Mouse (Mus musculus): ENCODE measurements around the gene Alyref. TPM values are rescaled to one million over a fixed set of nuclear protein-coding genes. Genes with fewer than 3 reads are reported as not detected.
"Not testable (repeated sequence)": the region's sequence is repeated elsewhere in the genome, so short reads cannot be mapped to it uniquely, and the experiment has no call there.

The Alyref gene
- polyA plus RNA-seq, 1 experiment from 2014 or later: 448 TPM

- no peak for DNase-seq (ENCODE audit: low spot score)
- Histone ChIP-seq H3K4me1 (replicated peaks; ENCODE audit: control insufficient read depth, insufficient read depth, low read length) (peaks cover 9% of the 10 kb centered on the region), H3K4me3 (ENCODE audit: low read depth, low read length) (no peak overlapping the region), H3K27ac (ENCODE audit: low read depth) (no peak overlapping the region), H3K36me3 (ENCODE audit: control insufficient read depth, insufficient read depth, low read length) (peaks cover 75% of the 10 kb centered on the region), H3K9me3 (ENCODE audit: control insufficient read depth, low read length) (no peaks in the 10 kb centered on the region), H3K4me2 (ENCODE audit: low read length) (no peak overlapping the region), H3K27me3 (replicated peaks; ENCODE audit: control insufficient read depth, insufficient read depth, low read length) (no peaks in the 10 kb centered on the region), H3K9ac (ENCODE audit: low read length) (no peak overlapping the region)
- WGBS: 88% methylated on average over 6 of the region's 6 CpGs
- no peak for ATAC-seq (replicated peaks; ENCODE audit: low FRiP score, low TSS enrichment, low read depth)
These were observed 29.8 kb downstream of the Alyref start for GRCm38 (mm10) chr11:120568324-120568723.

- Histone ChIP-seq H3K36me3 (ENCODE audit: control insufficient read depth, insufficient read depth, low read length) (peaks cover 93% of the 10 kb centered on the region), H3K9me3 (ENCODE audit: control insufficient read depth, low read length) (no peaks in the 10 kb centered on the region), H3K4me3 (ENCODE audit: low read depth, low read length) (no peak overlapping the region), H3K4me1 (replicated peaks; ENCODE audit: control insufficient read depth, insufficient read depth, low read length) (no peaks in the 10 kb centered on the region), H3K9ac (ENCODE audit: low read length) (no peak overlapping the region), H3K27me3 (replicated peaks; ENCODE audit: control insufficient read depth, insufficient read depth, low read length) (no peaks in the 10 kb centered on the region), H3K4me2 (ENCODE audit: low read length) (no peak overlapping the region), H3K27ac (ENCODE audit: low read depth) (no peak overlapping the region)
- WGBS: 89% methylated on average over 9 of the region's 9 CpGs
- DNase-seq (ENCODE audit: low spot score): no peak
- no peak for ATAC-seq (replicated peaks; ENCODE audit: low FRiP score, low TSS enrichment, low read depth)
These were observed 33.1 kb downstream of the Alyref start for GRCm38 (mm10) chr11:120565114-120565513.

GRCm38 (mm10) chr11:120562949-120563348 lies 35.2 kb downstream of the Alyref start:
- ATAC-seq (replicated peaks; ENCODE audit: low FRiP score, low TSS enrichment, low read depth): no peak
- Histone ChIP-seq H3K4me2 (ENCODE audit: low read length) (no peak overlapping the region), H3K9me3 (ENCODE audit: control insufficient read depth, low read length) (no peaks in the 10 kb centered on the region), H3K4me1 (replicated peaks; ENCODE audit: control insufficient read depth, insufficient read depth, low read length) (no peaks in the 10 kb centered on the region), H3K27ac (ENCODE audit: low read depth) (no peak overlapping the region), H3K27me3 (replicated peaks; ENCODE audit: control insufficient read depth, insufficient read depth, low read length) (no peaks in the 10 kb centered on the region), H3K4me3 (ENCODE audit: low read depth, low read length) (no peak overlapping the region), H3K36me3 (ENCODE audit: control insufficient read depth, insufficient read depth, low read length) (peaks cover 90% of the 10 kb centered on the region), H3K9ac (ENCODE audit: low read length) (no peak overlapping the region)
- no peak for DNase-seq (ENCODE audit: low spot score)
- 94% methylated on average over 13 of the region's 13 CpGs for WGBS

GRCm38 (mm10) chr11:120560952-120561728 lies 37.0 kb downstream of the Alyref start:
- no peak overlapping the region for H3K4me3 ChIP-seq (ENCODE audit: low read depth, low read length)
- H3K27ac ChIP-seq (ENCODE audit: low read depth): no peak overlapping the region
- peaks cover 72% of the 10 kb centered on the region for H3K36me3 ChIP-seq (ENCODE audit: control insufficient read depth, insufficient read depth, low read length)
- no peak for ATAC-seq (replicated peaks; ENCODE audit: low FRiP score, low TSS enrichment, low read depth)
- peaks cover 3% of the 10 kb centered on the region; the same call in 1 of the 2 replicates for H3K9me3 ChIP-seq (ENCODE audit: control insufficient read depth, low read length)
- H3K27me3 ChIP-seq (replicated peaks; ENCODE audit: control insufficient read depth, insufficient read depth, low read length): no peaks in the 10 kb centered on the region
- 90% methylated on average over 13 of the region's 13 CpGs for WGBS
- H3K9ac ChIP-seq (ENCODE audit: low read length): no peak overlapping the region
- no peak for DNase-seq (ENCODE audit: low spot score)
- H3K4me1 ChIP-seq (replicated peaks; ENCODE audit: control insufficient read depth, insufficient read depth, low read length): no peaks in the 10 kb centered on the region
- H3K4me2 ChIP-seq (ENCODE audit: low read length): no peak overlapping the region

- 85% methylated on average over 6 of the region's 6 CpGs for WGBS
- not testable (repeated sequence) for H3K4me1 ChIP-seq (replicated peaks; ENCODE audit: control insufficient read depth, insufficient read depth, low read length); H3K27me3 ChIP-seq (replicated peaks; ENCODE audit: control insufficient read depth, insufficient read depth, low read length); H3K9me3 ChIP-seq (ENCODE audit: control insufficient read depth, low read length); H3K27ac ChIP-seq (ENCODE audit: low read depth); H3K9ac ChIP-seq (ENCODE audit: low read length); H3K4me2 ChIP-seq (ENCODE audit: low read length); DNase-seq (ENCODE audit: low spot score); H3K4me3 ChIP-seq (ENCODE audit: low read depth, low read length); ATAC-seq (replicated peaks; ENCODE audit: low FRiP score, low TSS enrichment, low read depth)
- peaks cover 49% of the 10 kb centered on the region for H3K36me3 ChIP-seq (ENCODE audit: control insufficient read depth, insufficient read depth, low read length)
These were observed 39.3 kb downstream of the Alyref start for GRCm38 (mm10) chr11:120558843-120559242.

GRCm38 (mm10) chr11:120555260-120555659 lies 42.9 kb downstream of the Alyref start:
- peaks cover 13% of the 10 kb centered on the region for H3K36me3 ChIP-seq (ENCODE audit: control insufficient read depth, insufficient read depth, low read length)
- H3K9me3 ChIP-seq (ENCODE audit: control insufficient read depth, low read length): peaks cover 3% of the 10 kb centered on the region; the same call in 1 of the 2 replicates
- H3K4me3 ChIP-seq (ENCODE audit: low read depth, low read length): no peak overlapping the region
- no peak overlapping the region for H3K9ac ChIP-seq (ENCODE audit: low read length)
- WGBS: 70% methylated on average over 2 of the region's 2 CpGs
- H3K4me1 ChIP-seq (replicated peaks; ENCODE audit: control insufficient read depth, insufficient read depth, low read length): peaks cover 1% of the 10 kb centered on the region
- ATAC-seq (replicated peaks; ENCODE audit: low FRiP score, low TSS enrichment, low read depth): no peak
- H3K4me2 ChIP-seq (ENCODE audit: low read length): no peak overlapping the region
- DNase-seq (ENCODE audit: low spot score): no peak
- H3K27ac ChIP-seq (ENCODE audit: low read depth): no peak overlapping the region
- no peaks in the 10 kb centered on the region for H3K27me3 ChIP-seq (replicated peaks; ENCODE audit: control insufficient read depth, insufficient read depth, low read length)

GRCm38 (mm10) chr11:120554834-120555233 lies 43.3 kb downstream of the Alyref start:
- H3K27me3 ChIP-seq (replicated peaks; ENCODE audit: control insufficient read depth, insufficient read depth, low read length): no peaks in the 10 kb centered on the region
- DNase-seq (ENCODE audit: low spot score) (no peak), ATAC-seq (replicated peaks; ENCODE audit: low FRiP score, low TSS enrichment, low read depth) (no peak)
- H3K9me3 ChIP-seq (ENCODE audit: control insufficient read depth, low read length): peaks cover 3% of the 10 kb centered on the region; the same call in 1 of the 2 replicates
- H3K4me1 ChIP-seq (replicated peaks; ENCODE audit: control insufficient read depth, insufficient read depth, low read length): peaks cover 4% of the 10 kb centered on the region
- no peak overlapping the region for H3K9ac ChIP-seq (ENCODE audit: low read length)
- H3K4me3 ChIP-seq (ENCODE audit: low read depth, low read length): no peak overlapping the region
- H3K27ac ChIP-seq (ENCODE audit: low read depth): no peak overlapping the region
- H3K36me3 ChIP-seq (ENCODE audit: control insufficient read depth, insufficient read depth, low read length): peaks cover 9% of the 10 kb centered on the region
- WGBS: 71% methylated on average over 7 of the region's 7 CpGs
- H3K4me2 ChIP-seq (ENCODE audit: low read length): no peak overlapping the region

GRCm38 (mm10) chr11:120552736-120553135 lies 45.4 kb downstream of the Alyref start:
- ATAC-seq (replicated peaks; ENCODE audit: low FRiP score, low TSS enrichment, low read depth) (no peak), DNase-seq (ENCODE audit: low spot score) (no peak)
- 73% methylated on average over 5 of the region's 5 CpGs for WGBS
- no peak overlapping the region for H3K27ac ChIP-seq (ENCODE audit: low read depth)
- no peak overlapping the region for H3K4me2 ChIP-seq (ENCODE audit: low read length)
- H3K9ac ChIP-seq (ENCODE audit: low read length): no peak overlapping the region
- H3K4me1 ChIP-seq (replicated peaks; ENCODE audit: control insufficient read depth, insufficient read depth, low read length): peaks cover 15% of the 10 kb centered on the region
- H3K4me3 ChIP-seq (ENCODE audit: low read depth, low read length): no peak overlapping the region
- H3K27me3 ChIP-seq (replicated peaks; ENCODE audit: control insufficient read depth, insufficient read depth, low read length): no peaks in the 10 kb centered on the region
- H3K9me3 ChIP-seq (ENCODE audit: control insufficient read depth, low read length): peaks cover 2% of the 10 kb centered on the region; the same call in 1 of the 2 replicates
- H3K36me3 ChIP-seq (ENCODE audit: control insufficient read depth, insufficient read depth, low read length): no peaks in the 10 kb centered on the region

Data from intestine, embryonic 14.5 days (tissue).